Mouse (Mus musculus) right cerebral cortex, postnatal 10 days (tissue): ENCODE measurements around the gene Htra3.

Experiments used
- DNase-seq, 2 experiments: peaks; one replicate each; pipeline ENCODE4 v3.0.0; 2021; ENCODE audit warnings: low spot score in 2 of 2

The Htra3 gene

GRCm38 (mm10) chr5:35679256-35680155, at the start of gene Htra3:
Gene Htra3 (minus strand): TSS chr5:35679782.
- DNase-seq = peak; percentile 57 to 68

- peak; percentile 68 to 80 for DNase-seq
Measured at GRCm38 (mm10) chr5:35728957-35729460, 49.4 kb upstream of the Htra3 start.

GRCm38 (mm10) chr5:35728344-35728956, 48.9 kb upstream of the Htra3 start:
- DNase-seq = no peak

- DNase-seq = no peak
Measured at GRCm38 (mm10) chr5:35727447-35727846, 47.9 kb upstream of the Htra3 start.

- DNase-seq = no peak
Measured at GRCm38 (mm10) chr5:35725840-35726239, 46.3 kb upstream of the Htra3 start.

- DNase-seq = no peak
Measured at GRCm38 (mm10) chr5:35723900-35724299, 44.3 kb upstream of the Htra3 start.

- DNase-seq = no peak
Measured at GRCm38 (mm10) chr5:35722654-35723053, 43.1 kb upstream of the Htra3 start.

- no peak for DNase-seq
Measured at GRCm38 (mm10) chr5:35721933-35722332, 42.4 kb upstream of the Htra3 start.

GRCm38 (mm10) chr5:35719880-35720279, 40.3 kb upstream of the Htra3 start:
- peak in 1 of 2 experiments; percentile 37 for DNase-seq

- DNase-seq = no peak
Measured at GRCm38 (mm10) chr5:35719343-35719742, 39.8 kb upstream of the Htra3 start.

GRCm38 (mm10) chr5:35718817-35719216, 39.2 kb upstream of the Htra3 start:
- no peak for DNase-seq

GRCm38 (mm10) chr5:35717946-35718345, 38.4 kb upstream of the Htra3 start:
- DNase-seq = peak in 1 of 2 experiments; percentile 45

GRCm38 (mm10) chr5:35717455-35717854, 37.9 kb upstream of the Htra3 start:
- no peak for DNase-seq

GRCm38 (mm10) chr5:35713649-35714354, 34.2 kb upstream of the Htra3 start:
- peak; percentile 79 to 85 for DNase-seq

- DNase-seq = no peak
Measured at GRCm38 (mm10) chr5:35712517-35712916, 32.9 kb upstream of the Htra3 start.

- DNase-seq = no peak
Measured at GRCm38 (mm10) chr5:35710931-35711330, 31.3 kb upstream of the Htra3 start.

- no peak for DNase-seq
Measured at GRCm38 (mm10) chr5:35710481-35710880, 30.9 kb upstream of the Htra3 start.

GRCm38 (mm10) chr5:35705411-35705810, 25.8 kb upstream of the Htra3 start:
- no peak for DNase-seq

GRCm38 (mm10) chr5:35703814-35704213, 24.2 kb upstream of the Htra3 start:
- DNase-seq = no peak

GRCm38 (mm10) chr5:35703183-35703582, 23.6 kb upstream of the Htra3 start:
- DNase-seq = no peak

GRCm38 (mm10) chr5:35702582-35703140, 23.1 kb upstream of the Htra3 start:
- no peak for DNase-seq

- DNase-seq = peak; percentile 46 to 73
Measured at GRCm38 (mm10) chr5:35701042-35701441, 21.5 kb upstream of the Htra3 start.
